Mouse (Mus musculus) adrenal gland, postnatal 14 days (tissue): ENCODE measurements at regions not wholly inside any gene's neighbourhood (a gene's known extent, or its start where the extent isn't known, plus 50 kb on each side); places are given as distances from the start of the nearest gene placed in this dataset.

Experiments used
- DNase-seq: peaks from one replicate; pipeline ENCODE4 v3.0.0; 2021; ENCODE audit warnings: mixed read lengths

- peak; percentile 75 for DNase-seq
Measured at GRCm38 (mm10) chr3:14381421-14381992, 99.0 kb upstream of the Slc7a12 start.

- no peak for DNase-seq
Measured at GRCm38 (mm10) chr3:14390656-14391055, 89.8 kb upstream of the Slc7a12 start.

- no peak for DNase-seq
Measured at GRCm38 (mm10) chr3:14398676-14399075, 81.8 kb upstream of the Slc7a12 start.

- no peak for DNase-seq
Measured at GRCm38 (mm10) chr3:14408435-14409125, 71.9 kb upstream of the Slc7a12 start.
